Mouse (Mus musculus) liver, embryonic 11.5 days (tissue): ENCODE results near the gene Ankle2. TPM values are rescaled to one million over a fixed set of nuclear protein-coding genes. Genes with fewer than 3 reads are reported as not detected.
A peak's percentile ranks its signal among the peaks of the same experiment; 100 is the strongest.

Experiments
- ATAC-seq: fragments of 200-750 bp; cut with Nextera tagmentation; replicated peaks from 2 replicates; pipeline ENCODE4 v1.8.0; 2017; ENCODE audit warnings: moderate number of reproducible peaks, mild to moderate bottlenecking, moderate TSS enrichment, moderate library complexity; ENCODE audit not compliant: low FRiP score
- DNase-seq: peaks from one replicate; pipeline ENCODE4 v3.0.0-alpha.2; 2017; ENCODE audit warnings: low spot score
- H3K27ac ChIP-seq: fragments of 300-500 bp; sonication (generic); 2 replicates; pipeline ENCODE4 v1.5.1; 2014; ENCODE audit warnings: mild to moderate bottlenecking, low read depth, low read length, control low read depth
- H3K27me3 ChIP-seq: fragments of 300-500 bp; sonication (generic); replicated peaks from 2 replicates; pipeline ENCODE4 v1.6.1; 2014; ENCODE audit warnings: low read length, mixed read lengths; ENCODE audit not compliant: control insufficient read depth, insufficient read depth
- H3K36me3 ChIP-seq: fragments of 300-500 bp; sonication (generic); 2 replicates; pipeline ENCODE4 v1.6.1; 2014; ENCODE audit warnings: mild to moderate bottlenecking, low read length, moderate library complexity, mixed read lengths; ENCODE audit not compliant: control insufficient read depth, insufficient read depth
- H3K4me1 ChIP-seq: fragments of 300-500 bp; sonication (generic); replicated peaks from 2 replicates; pipeline ENCODE4 v1.6.1; 2014; ENCODE audit warnings: low read length, mixed read lengths; ENCODE audit not compliant: control insufficient read depth, insufficient read depth
- H3K4me2 ChIP-seq: fragments of 300-500 bp; sonication (generic); 2 replicates; pipeline ENCODE4 v1.6.1; 2014; ENCODE audit warnings: mild to moderate bottlenecking, control low read depth, moderate library complexity
- H3K4me3 ChIP-seq: fragments of 300-500 bp; sonication (generic); 2 replicates; pipeline ENCODE4 v1.5.1; 2014; ENCODE audit warnings: low read depth, low read length, control low read depth
- H3K9ac ChIP-seq: fragments of 300-500 bp; sonication (generic); 2 replicates; pipeline ENCODE4 v1.6.1; 2014; ENCODE audit warnings: low read depth, low read length, control low read depth
- H3K9me3 ChIP-seq: fragments of 300-500 bp; sonication (generic); 2 replicates; pipeline ENCODE4 v1.6.1; 2016; ENCODE audit warnings: low read length, inconsistent platforms, mixed read lengths; ENCODE audit not compliant: control insufficient read depth
- WGBS: fragments of 180-500 bp; shearing (Covaris S2); extraction: QIAGEN DNeasy Blood & Tissue Kit; methylation state at CpG from one replicate; pipeline ENCODE4 v1.1.7; 2014; 5-methylcytosine and 5-hydroxymethylcytosine counted together
- polyA plus RNA-seq: library from polyadenylated mRNA; unstranded; fragments of >200 nt; fragmentation: Nextera tagmentation; extraction: Ambion mirVana; gene quantifications from 2 replicates; pipeline ENCODE4 v1.2.1, GENCODE M21; 2014

Ankle2 gene
- polyA plus RNA-seq, 1 experiment from 2014 or later = 30.5 TPM

DNA sequence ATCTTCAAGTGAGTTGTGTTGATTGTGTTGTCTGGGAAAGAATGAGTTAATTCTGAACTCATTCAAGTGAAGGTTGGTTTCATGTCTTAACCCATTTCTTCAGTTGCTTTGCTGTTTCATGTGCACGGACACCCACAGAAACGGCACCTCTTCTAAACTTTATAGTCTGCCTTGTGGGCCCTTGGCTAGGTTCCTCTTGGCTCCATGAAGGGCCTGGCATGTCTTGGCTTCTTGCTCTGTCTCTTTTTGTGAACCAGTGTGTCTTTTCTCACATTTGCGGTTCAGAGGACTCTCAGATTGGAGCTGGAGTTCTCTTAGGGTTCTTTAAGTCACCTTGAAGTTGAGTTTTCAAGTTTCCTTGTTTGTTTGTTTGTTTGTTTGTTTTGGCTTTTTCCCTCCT is 5.7 kb upstream of the Ankle2 start:
- H3K9me3 ChIP-seq = no peaks in the 10 kb centered on the region
- no peak overlapping the region for H3K9ac ChIP-seq
- no peaks in the 10 kb centered on the region for H3K4me1 ChIP-seq
- ATAC-seq (no peak), DNase-seq (no peak)
- no peak overlapping the region for H3K4me2 ChIP-seq
- H3K36me3 ChIP-seq = peaks cover 14% of the 10 kb centered on the region
- no peaks in the 10 kb centered on the region for H3K27me3 ChIP-seq
- no peak overlapping the region for H3K27ac ChIP-seq
- WGBS = 92% methylated on average over 3 of the region's 3 CpGs
- H3K4me3 ChIP-seq = no peak overlapping the region

DNA sequence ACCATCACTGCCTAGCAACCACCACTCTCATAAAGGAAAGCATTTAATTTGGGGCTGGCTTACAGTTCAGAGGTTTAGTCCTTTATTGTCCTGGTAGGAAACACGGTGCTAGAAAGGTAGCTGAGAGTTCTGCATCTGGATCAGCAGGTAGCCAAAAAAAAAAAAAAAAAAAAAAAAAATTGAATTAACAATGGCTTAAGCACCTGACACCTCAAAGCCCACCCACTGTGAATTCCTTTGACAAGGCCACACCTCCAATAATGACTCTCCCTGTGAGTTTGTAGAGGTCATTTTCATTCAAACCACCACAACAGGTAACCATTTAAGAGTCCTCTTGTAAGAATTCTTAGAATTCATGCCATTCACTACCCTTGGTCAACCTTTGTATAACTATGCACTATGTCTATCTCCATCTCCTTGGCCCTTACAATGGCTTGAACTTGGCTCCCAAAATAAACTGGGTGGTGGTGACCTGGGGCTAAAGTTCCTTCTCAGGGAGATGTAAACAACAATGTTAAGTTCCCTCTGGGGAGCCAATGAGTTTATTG is 3.4 kb upstream of the Ankle2 start:
- WGBS = 50% methylated on average over 1 of the region's 1 CpGs
- Histone ChIP-seq H3K4me2 (no peak overlapping the region), H3K9ac (no peak overlapping the region), H3K36me3 (no peaks in the 10 kb centered on the region), H3K4me3 (no peak overlapping the region), H3K9me3 (no peaks in the 10 kb centered on the region), H3K4me1 (peaks cover 6% of the 10 kb centered on the region), H3K27me3 (no peaks in the 10 kb centered on the region), H3K27ac (no peak overlapping the region)
- DNase-seq (no peak), ATAC-seq (no peak)

DNA sequence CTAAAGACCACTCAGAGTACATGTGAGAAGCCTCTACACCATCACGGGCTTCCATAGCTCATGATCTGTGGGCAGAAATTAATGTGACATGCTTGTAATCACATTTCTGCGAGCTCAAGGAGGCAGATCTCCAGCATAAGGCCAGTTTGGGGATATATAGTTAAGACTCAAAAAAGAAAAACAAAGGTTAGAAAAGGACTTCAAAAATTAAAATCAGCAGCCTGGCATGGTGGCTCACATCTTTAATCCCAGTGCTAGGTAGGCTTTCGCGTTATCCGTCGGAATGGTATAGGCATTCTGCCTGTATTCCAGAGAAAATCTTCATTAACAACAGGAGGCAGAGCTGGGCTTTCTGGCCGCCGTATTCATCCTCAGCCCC is 414 bp upstream of the Ankle2 start:
- peaks cover 8% of the 10 kb centered on the region for H3K36me3 ChIP-seq
- H3K4me3 ChIP-seq = peak overlapping the region; percentile 96
- WGBS = 8% methylated on average over 8 of the region's 8 CpGs
- peak overlapping the region; percentile 94 for H3K9ac ChIP-seq
- DNase-seq (no peak), ATAC-seq (peak; percentile 18; the same call in 1 of the 2 replicates)
- H3K9me3 ChIP-seq = no peaks in the 10 kb centered on the region
- peak overlapping the region; percentile 77 for H3K4me2 ChIP-seq
- H3K4me1 ChIP-seq = peaks cover 8% of the 10 kb centered on the region
- no peaks in the 10 kb centered on the region for H3K27me3 ChIP-seq
- peak overlapping the region; percentile 96 for H3K27ac ChIP-seq

DNA sequence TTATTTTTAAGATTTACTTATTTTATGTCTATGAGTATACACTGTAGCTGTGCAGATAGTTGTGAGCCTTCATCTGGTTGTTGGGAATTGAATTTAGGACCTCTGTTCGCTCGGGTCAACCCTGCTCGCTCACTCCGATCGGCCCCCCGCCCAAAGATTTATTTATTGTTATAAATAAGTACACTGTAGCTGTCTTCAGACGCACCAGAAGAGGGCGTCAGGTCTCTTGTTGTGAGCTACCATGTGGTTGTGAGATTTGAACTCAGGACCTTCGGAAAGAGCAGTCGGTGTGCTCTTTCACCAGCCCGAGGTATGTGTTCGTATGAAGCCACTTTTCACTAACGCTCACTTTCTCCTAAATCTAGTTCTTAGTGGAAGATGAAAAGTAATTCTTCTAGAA is 834 bp downstream of the Ankle2 start:
- 0 out of 2 replicates have a peak, but pooled peaks have one; percentile 4 for ATAC-seq
- 35% methylated on average over 13 of the region's 13 CpGs for WGBS
- H3K4me1 ChIP-seq = peaks cover 8% of the 10 kb centered on the region
- no peaks in the 10 kb centered on the region for H3K27me3 ChIP-seq
- peak overlapping the region; percentile 77 for H3K4me2 ChIP-seq
- H3K9me3 ChIP-seq = no peaks in the 10 kb centered on the region
- H3K36me3 ChIP-seq = peaks cover 8% of the 10 kb centered on the region
- peak overlapping the region; percentile 96; the same call in 1 of the 2 replicates for H3K27ac ChIP-seq
- H3K4me3 ChIP-seq = peak overlapping the region; percentile 96
- H3K9ac ChIP-seq = peak overlapping the region; percentile 94
- no peak for DNase-seq

DNA sequence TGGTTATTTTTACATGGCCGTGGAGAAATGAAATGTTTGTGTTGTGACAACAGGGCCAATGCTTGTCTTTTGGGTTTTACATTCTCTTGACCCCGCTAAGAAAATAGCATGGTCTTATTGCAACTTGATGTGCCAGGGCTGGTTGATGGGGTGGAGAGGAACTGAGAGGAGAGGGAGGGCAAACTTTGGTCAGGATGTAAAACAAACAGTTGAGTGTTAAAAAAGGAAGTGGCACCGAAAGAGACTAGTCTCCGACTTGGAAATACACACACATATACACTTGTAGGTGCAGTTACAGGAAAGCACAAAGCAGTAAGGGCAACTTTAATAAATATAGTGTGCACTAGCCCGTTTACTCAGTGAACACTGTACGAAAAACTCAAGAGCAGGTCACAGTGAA is 1.5 kb downstream of the Ankle2 start:
- H3K9ac ChIP-seq = no peak overlapping the region
- peak overlapping the region; percentile 77 for H3K4me2 ChIP-seq
- H3K27me3 ChIP-seq = no peaks in the 10 kb centered on the region
- WGBS = 69% methylated on average over 6 of the region's 6 CpGs
- H3K27ac ChIP-seq = no peak overlapping the region
- peaks cover 9% of the 10 kb centered on the region for H3K36me3 ChIP-seq
- peaks cover 8% of the 10 kb centered on the region for H3K4me1 ChIP-seq
- peak overlapping the region; percentile 96 for H3K4me3 ChIP-seq
- no peak for DNase-seq
- no peaks in the 10 kb centered on the region for H3K9me3 ChIP-seq
- no peak for ATAC-seq

DNA sequence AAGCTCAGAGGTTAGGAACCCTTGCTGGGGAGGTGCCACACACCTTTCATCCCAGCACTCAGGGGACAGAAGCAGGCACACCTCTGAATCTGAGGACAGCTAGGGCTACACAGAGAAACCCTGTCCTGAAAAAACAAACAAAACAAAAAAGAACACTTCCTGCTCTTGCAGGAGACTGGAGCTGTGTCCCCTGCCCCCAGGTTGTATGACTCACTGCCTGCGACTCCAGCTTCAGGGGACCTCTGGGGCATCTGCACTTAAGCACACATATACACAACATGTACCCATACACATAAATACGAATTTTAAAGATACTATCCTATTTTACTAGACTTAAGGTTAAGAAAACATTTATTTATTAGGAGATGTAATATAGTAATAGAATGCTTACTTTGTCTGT is 13.3 kb downstream of the Ankle2 start:
- H3K36me3 ChIP-seq = peaks cover 52% of the 10 kb centered on the region
- ATAC-seq = no peak

DNA sequence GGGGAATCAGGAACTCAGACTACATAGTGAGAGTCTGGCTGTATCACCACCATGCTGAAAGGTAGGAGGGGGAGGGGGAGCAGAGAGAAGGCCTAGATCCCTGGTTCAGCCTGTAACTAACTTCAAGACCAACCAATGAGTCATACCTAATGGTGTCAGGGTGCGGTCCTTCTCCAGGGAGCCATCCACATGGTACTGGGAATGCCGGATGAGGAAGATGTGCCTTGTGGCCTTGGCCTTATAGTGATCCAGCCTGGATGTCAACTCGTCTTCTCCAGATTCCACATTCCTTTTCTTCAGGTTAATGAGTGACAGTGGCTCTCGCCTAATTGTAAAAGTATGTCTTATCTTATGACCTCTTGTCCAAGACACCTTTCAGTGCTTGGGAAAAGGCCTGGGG is 36.1 kb downstream of the Ankle2 start:
- ATAC-seq (no peak), DNase-seq (no peak)
- no peak overlapping the region for H3K4me2 ChIP-seq
- no peak overlapping the region for H3K27ac ChIP-seq
- H3K27me3 ChIP-seq = no peaks in the 10 kb centered on the region
- H3K4me3 ChIP-seq = no peak overlapping the region
- WGBS = 87% methylated on average over 4 of the region's 4 CpGs
- peaks cover 7% of the 10 kb centered on the region for H3K4me1 ChIP-seq
- no peaks in the 10 kb centered on the region for H3K9me3 ChIP-seq
- H3K9ac ChIP-seq = no peak overlapping the region
- H3K36me3 ChIP-seq = peaks cover 25% of the 10 kb centered on the region

More for the DNA sequence above, 13.3 kb downstream of the Ankle2 start:
- no peaks in the 10 kb centered on the region for H3K27me3 ChIP-seq
- H3K27ac ChIP-seq = no peak overlapping the region
- H3K4me2 ChIP-seq = no peak overlapping the region
- H3K9me3 ChIP-seq = no peaks in the 10 kb centered on the region
- WGBS = 79% methylated on average over 2 of the region's 2 CpGs
- H3K9ac ChIP-seq = no peak overlapping the region
- DNase-seq = no peak
- no peak overlapping the region for H3K4me3 ChIP-seq
- no peaks in the 10 kb centered on the region for H3K4me1 ChIP-seq

DNA sequence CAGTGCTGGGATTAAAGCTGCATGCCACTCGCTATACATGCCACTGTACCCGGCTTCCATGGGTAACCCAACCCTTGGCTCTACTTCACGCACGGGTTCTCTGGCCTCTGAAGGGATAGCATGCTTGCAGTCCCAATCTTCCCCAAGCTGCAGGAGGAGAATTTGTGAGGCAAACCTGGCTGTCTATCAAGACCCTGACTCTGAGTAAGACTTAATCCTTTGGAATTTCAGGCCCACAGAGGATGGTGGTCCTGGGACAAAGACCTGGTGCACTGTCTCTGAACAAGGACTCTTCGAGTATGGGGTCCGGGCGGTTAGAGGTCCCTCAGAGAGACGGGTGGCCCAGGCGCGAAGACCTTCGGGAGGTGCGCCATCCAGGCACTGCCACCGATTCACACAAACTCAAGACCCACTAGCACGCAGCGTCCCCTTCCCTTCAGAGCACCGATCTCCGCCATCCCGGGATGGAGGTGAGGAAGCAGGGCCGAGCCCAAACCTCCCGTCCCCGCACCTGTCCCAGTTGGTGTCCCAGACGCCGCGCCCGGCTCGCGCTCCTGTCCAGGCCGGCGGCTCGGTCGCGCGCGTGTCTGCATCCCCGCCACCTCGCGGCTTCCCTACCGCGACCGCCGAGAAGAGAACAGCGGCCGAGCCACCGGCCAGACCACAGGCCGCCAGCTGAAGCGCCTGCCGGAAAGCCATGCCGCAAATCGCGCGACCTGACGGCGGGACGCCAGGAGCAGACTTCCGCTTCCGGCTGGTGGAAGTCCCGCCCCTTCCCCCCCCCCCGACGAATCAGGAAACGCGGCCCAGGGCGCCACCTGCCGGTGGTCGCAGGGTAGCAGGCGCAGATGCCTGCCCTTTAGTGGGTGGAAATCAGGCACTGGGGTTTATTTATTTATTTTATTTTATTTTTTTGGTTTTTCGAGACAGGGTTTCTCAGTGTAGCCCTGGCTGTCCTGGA is 38.6 kb downstream of the Ankle2 start, which contains the start of gene Pgam5:
Gene Pgam5 (minus strand): TSS at position 773 of the 961 bp plus-strand sequence.
- peak within 1 kb of the TSS; percentile 93 for H3K4me2 ChIP-seq
- H3K36me3 ChIP-seq = peaks cover 22% of the 10 kb centered on the region
- peaks cover 9% of the 10 kb centered on the region for H3K4me1 ChIP-seq
- DNase-seq = peak; percentile 92
- peak; percentile 85 for ATAC-seq
- H3K9ac ChIP-seq = peak within 1 kb of the TSS; percentile 81
- WGBS = under 1% methylated on average over 62 of the region's 66 CpGs
- H3K9me3 ChIP-seq = no peaks in the 10 kb centered on the region
- H3K27me3 ChIP-seq = no peaks in the 10 kb centered on the region
- H3K4me3 ChIP-seq = peak within 1 kb of the TSS; percentile 73
- peak within 1 kb of the TSS; percentile 28 for H3K27ac ChIP-seq
